Mouse (Mus musculus) NIH3T3 (cell line): ENCODE measurements around the gene Dad1.

Source experiments
- DNase-seq: peaks from one replicate; pipeline ENCODE4 v3.0.0-alpha.2; 2012; ENCODE audit warnings: low read depth

Gene Dad1

DNA sequence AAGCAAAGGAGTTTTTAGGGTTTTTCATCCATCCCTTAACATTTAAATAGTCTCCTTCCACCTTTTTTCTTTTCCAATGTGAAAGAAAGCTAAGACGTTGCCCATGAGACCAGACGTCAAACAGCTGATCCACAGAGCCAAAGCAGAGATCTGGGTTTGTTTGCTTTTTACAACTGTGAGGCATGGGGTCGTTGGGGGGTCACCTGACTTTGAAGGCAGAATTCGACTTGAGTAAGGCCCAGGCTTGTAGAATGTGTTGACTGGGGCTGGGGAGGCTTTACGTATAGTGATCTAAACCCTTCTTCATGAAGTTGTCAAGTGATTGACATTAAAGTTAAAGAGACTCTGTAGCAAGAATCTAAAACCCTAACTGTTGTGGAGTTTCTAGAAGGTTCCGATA lies 48.0 kb downstream of the Dad1 start:
- no peak for DNase-seq

GRCm38 (mm10) chr14:54204786-54205185 lies 49.1 kb downstream of the Dad1 start:
- DNase-seq, result no peak

DNA sequence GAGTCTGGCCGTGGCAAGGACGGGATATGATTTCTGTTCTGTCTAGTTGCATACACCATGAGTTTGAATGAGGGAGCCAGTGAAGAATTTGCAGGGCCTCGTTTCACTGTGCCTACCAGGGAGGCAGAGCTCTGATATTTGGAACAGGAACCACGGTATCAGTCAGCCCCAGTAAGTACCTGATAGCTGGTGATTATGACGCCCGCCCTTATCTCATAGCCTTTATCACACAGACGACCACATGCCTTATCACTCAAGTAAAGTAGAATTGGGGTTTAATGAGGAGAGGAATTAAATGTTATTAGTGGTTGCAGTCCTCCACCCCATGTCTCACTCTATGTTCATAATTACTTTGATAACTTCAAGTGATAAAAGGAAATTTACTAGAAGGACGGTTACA lies 49.6 kb downstream of the Dad1 start:
- no peak for DNase-seq

DNA sequence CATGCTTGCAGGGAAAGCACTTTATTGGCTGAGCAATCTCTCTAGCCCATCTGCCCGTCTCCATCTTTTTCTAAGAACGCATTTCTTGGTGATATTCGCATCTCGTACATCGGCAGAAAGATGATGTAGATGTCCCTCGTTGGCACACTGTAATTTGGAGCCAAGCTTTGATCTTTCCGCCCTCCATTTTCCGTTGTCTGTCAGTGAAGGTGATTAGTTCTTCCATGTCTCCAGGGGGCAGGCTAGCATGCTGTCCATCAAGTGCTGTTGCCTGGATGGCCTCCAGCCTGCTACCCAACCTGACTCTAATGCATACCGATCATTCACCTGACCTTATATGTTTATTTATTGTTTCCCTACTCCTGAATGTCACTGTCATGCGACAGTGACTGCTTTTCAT lies 50.1 kb downstream of the Dad1 start:
- DNase-seq, result no peak

DNA sequence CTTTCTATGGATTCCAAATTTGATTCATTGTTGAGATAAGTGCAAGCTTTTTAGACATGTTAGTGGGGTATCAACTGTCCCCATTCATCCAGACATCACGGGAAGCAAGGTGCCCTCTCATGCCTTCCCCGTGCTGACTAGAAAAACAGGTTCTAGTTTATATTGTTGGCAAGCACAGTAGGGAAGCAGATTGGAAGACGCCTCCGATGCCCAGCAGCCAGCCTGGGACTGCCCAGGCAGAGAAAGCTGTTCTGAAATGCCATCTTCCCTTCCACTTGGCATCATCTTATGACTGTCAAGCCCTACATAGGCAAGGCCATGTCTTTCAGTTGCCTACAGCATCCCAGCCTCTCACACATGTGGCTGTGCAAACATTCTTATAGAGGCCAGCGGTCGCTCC lies 50.7 kb downstream of the Dad1 start:
- DNase-seq, result no peak

DNA sequence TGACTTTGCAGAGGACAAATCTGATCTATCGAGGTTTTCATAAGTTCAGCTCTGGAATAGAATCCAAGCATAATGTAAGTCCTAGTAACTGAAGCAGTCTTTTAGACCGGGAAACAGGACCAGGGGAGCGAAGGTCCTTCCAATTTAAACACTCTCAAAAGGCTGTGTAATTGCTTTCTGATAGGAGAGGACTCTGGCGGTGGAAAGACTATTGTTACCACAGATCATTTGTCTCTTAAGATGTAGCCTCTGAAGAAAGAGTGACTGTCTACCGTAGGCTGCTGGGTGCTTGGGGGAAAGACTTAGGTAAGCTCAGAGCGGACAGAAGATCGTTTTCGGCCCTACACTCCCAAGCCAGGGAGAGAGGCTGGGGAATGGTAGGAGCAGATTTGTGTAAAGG lies 53.5 kb downstream of the Dad1 start:
- DNase-seq, result no peak

DNA sequence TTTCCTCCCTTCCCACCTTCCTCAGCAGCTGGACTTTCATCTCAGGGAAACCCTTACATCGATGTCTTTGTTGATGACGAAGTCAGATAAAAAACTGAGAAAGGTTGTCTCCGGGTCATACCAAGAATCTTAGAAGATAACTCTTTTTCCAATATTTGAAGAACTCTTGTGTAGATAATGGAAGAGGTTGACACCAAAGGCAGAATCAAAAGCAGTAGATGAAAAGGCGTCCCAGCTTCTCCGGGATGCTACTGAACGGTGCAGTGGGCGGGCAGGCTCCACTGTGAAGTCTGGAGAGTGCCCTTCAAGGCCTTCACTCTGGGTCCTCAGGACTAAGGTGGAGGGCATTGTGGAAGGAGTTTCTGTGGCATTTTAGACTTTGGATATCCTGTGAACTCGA lies 54.2 kb downstream of the Dad1 start:
- no peak for DNase-seq

DNA sequence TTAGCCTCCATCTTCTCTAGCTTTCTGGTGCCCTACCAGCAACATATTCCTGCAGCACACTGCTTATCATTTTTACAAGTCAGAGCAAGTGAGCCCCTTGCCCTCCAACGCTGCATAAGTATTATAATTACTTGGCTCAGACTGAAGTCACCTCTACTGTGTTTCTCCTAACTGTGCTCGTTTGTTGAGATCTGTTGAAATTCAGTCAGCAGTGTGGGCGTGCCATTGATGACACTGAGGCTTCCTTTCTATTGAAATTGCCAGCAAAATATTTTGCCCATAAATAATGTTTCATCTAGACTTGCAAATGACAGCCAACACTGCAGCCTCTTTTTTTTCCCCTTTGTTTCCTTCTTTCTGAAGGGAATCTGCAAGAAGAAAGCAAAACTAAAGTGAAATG lies 56.2 kb downstream of the Dad1 start:
- no peak for DNase-seq

DNA sequence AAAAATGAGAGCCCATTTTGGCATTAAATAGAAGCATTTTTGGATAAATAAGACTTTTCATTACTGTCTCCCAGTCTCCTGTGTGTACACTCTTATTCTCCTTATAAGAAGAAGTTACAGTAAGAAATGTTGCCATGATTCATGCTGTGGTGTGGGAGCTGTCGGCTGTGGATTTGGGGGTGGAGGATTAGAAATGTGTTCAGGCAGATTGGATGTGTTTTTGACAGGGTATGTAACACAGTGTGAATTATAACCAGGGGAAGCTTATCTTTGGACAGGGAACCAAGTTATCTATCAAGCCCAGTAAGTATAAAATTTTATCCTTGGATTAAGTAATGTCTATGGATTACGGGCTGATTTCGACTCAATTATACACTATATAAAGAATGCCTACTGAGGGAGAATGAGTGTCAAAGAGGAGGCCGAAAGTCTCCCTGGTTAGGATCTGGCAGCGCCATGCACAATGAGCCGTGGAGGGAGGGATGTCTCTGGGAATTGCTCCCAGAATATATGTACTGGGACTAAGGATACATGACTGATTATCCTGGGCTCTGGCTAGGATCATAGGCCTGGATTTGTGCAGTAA lies 58.0 kb downstream of the Dad1 start:
- peak; percentile 34 for DNase-seq

- DNase-seq, result no peak
These were observed 60.4 kb downstream of the Dad1 start for GRCm38 (mm10) chr14:54193354-54194133.

- DNase-seq, result peak; percentile 66
These were observed 61.4 kb downstream of the Dad1 start for GRCm38 (mm10) chr14:54192462-54192847.

DNA sequence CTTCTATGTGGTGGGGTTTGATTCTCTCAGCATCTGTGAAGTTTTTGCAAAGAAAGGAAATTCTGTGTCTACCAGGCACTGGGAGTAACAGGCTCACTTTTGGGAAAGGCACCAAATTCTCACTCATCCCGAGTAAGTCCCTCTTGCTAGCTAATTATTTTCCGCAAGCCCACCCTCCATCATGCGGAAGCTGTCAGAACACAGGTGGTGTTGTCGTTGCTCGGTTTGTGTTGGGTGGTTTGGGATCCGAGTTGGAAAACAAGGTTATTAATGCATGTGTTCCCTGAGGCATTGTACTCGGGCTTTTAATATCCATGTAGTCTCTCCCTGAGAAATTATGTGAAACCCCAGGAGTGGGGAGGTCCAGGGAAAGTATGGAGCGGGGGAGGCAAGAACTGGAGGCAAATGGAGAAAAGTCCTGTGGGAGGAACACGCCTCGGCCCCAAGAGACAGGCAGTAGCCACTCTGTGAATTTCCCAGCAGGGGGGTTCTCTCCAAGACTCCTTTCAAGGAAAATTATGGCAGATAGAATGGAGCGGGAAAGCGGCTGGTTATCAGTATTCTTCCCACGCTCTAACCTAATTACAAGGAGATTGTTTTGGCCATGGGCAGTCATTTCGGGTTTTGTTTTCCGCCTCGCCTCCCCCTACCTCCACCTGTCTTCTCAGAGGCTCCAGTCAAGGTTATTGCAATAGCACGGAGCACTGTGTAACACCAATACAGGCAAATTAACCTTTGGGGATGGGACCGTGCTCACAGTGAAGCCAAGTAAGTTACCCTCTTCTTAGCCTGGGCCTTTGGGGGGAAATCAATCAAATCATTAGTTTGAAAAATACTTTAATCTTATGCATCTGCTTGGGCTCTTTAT lies 62.1 kb downstream of the Dad1 start:
- DNase-seq, result no peak

DNA sequence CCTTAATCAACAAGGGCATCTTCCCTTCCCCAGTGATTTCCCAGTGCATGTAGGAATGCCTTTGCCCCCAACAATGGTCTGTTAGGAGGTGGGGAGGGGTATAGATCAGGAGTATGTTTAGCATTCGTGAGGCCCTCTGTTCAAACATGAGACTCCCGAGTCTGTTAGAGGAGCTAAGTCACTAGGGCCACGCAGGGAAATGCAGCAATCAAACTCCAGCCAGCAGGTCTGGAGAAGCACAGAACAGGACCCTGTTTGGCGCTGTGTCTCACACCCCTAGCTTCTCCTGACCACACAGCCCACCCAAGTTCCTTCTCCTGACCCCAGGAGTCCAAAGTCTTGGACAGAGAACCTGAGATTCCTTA lies 62.9 kb downstream of the Dad1 start:
- no peak for DNase-seq

- no peak for DNase-seq
These were observed 63.4 kb downstream of the Dad1 start for GRCm38 (mm10) chr14:54190305-54191025.

GRCm38 (mm10) chr14:54189255-54189654 lies 64.6 kb downstream of the Dad1 start:
- DNase-seq, result no peak

DNA sequence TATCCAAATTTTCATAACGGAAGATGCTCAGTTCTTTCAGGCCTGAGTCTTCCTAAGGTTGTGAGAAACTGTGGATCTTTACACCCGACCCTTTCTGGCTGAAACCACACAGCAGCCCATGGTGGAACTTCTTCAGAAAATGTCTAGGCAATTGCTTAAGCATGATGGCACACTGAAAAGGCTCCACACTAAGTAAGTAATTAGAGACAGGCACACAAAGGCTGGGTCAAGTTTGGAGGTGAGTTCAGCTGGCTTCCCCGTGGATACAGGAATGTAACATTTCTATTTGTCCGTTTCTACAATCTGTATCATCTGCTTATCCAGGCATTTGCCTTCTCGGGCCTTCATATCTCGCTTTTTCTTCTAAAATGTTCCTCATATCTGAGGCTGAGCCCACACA lies 66.7 kb downstream of the Dad1 start:
- DNase-seq, result no peak
